Mouse (Mus musculus): Measurements from ENCODE around the gene Col7a1. TPM values are rescaled to one million over a fixed set of nuclear protein-coding genes. Genes with fewer than 3 reads are reported as not detected.

The Col7a1 gene
- polyA plus RNA-seq, 1 experiment from 2014 or later = 2.6 TPM

MicroRNAs encoded within 50 kb of the gene (microRNA counts, 519-probe panel; counts per million panel counts)
- not detected for microRNA mmu-miR-711

Other genes with a start within 250 kb of the Col7a1 start
- 122 and 136 TPM in 2 replicates for gene Ip6k2, start 169.8 kb upstream of the Col7a1 start, polyA plus RNA-seq (2014; fragmentation: Nextera tagmentation; extraction: Ambion mirVana)
- 10.5 and 13.0 TPM in 2 replicates for gene Nckipsd, start 145.2 kb upstream of the Col7a1 start, polyA plus RNA-seq (2014; fragmentation: Nextera tagmentation; extraction: Ambion mirVana)
- 10.1 and 16.8 TPM in 2 replicates for gene Celsr3, start 127.3 kb upstream of the Col7a1 start, polyA plus RNA-seq (2014; fragmentation: Nextera tagmentation; extraction: Ambion mirVana)
- 9.8 and 13.7 TPM in 2 replicates for gene Slc26a6, start 100.3 kb upstream of the Col7a1 start, polyA plus RNA-seq (2014; fragmentation: Nextera tagmentation; extraction: Ambion mirVana)
- 0.22 and 0.60 TPM in 2 replicates for gene Tmem89, start 39.0 kb upstream of the Col7a1 start, polyA plus RNA-seq (2014; fragmentation: Nextera tagmentation; extraction: Ambion mirVana)
- gene Uqcrc1, start 17.0 kb upstream of the Col7a1 start, polyA plus RNA-seq (2014; fragmentation: Nextera tagmentation; extraction: Ambion mirVana) = 354 and 388 TPM in 2 replicates
- gene Ucn2, start 32.4 kb downstream of the Col7a1 start, polyA plus RNA-seq (2014; fragmentation: Nextera tagmentation; extraction: Ambion mirVana) = not detected in 2 replicates
- 10.9 and 12.8 TPM in 2 replicates for gene Pfkfb4, start 38.2 kb downstream of the Col7a1 start, polyA plus RNA-seq (2014; fragmentation: Nextera tagmentation; extraction: Ambion mirVana)
- gene Shisa5, start 85.0 kb downstream of the Col7a1 start, polyA plus RNA-seq (2014; fragmentation: Nextera tagmentation; extraction: Ambion mirVana) = 33.4 and 34.1 TPM in 2 replicates
- gene Trex1, start 106.1 kb downstream of the Col7a1 start, polyA plus RNA-seq (2014; fragmentation: Nextera tagmentation; extraction: Ambion mirVana) = 7.5 and 9.7 TPM in 2 replicates
- gene Atrip, start 120.5 kb downstream of the Col7a1 start, polyA plus RNA-seq (2014; fragmentation: Nextera tagmentation; extraction: Ambion mirVana) = 26.0 TPM in 2 replicates
- gene Ccdc51, start 128.9 kb downstream of the Col7a1 start, polyA plus RNA-seq (2014; fragmentation: Nextera tagmentation; extraction: Ambion mirVana) = 11.0 and 12.3 TPM in 2 replicates
- gene Tma7, start 129.0 kb downstream of the Col7a1 start, polyA plus RNA-seq (2014; fragmentation: Nextera tagmentation; extraction: Ambion mirVana) = 756 and 774 TPM in 2 replicates
- gene Plxnb1, start 141.8 kb downstream of the Col7a1 start, polyA plus RNA-seq (2014; fragmentation: Nextera tagmentation; extraction: Ambion mirVana) = 16.9 and 18.2 TPM in 2 replicates
- gene Fbxw21, start 208.5 kb downstream of the Col7a1 start, polyA plus RNA-seq (2014; fragmentation: Nextera tagmentation; extraction: Ambion mirVana) = not detected in 2 replicates
- gene Fbxw13, start 242.4 kb downstream of the Col7a1 start, polyA plus RNA-seq (2014; fragmentation: Nextera tagmentation; extraction: Ambion mirVana) = not detected in 2 replicates